Mouse (Mus musculus) liver, embryonic 13.5 days (tissue): ENCODE data around the gene Syne3. TPM values are rescaled to one million over a fixed set of nuclear protein-coding genes. Genes with fewer than 3 reads are reported as not detected.
A peak's percentile ranks its signal among the peaks of the same experiment; 100 is the strongest.

Experiments
- ATAC-seq: fragments of 200-750 bp; cut with Nextera tagmentation; 2 replicates; pipeline ENCODE4 v1.8.0; 2017; ENCODE audit warnings: low read depth, mild to moderate bottlenecking, moderate number of reproducible peaks, moderate library complexity
- DNase-seq: peaks from one replicate; pipeline ENCODE4 v3.0.0; 2022
- H3K27ac ChIP-seq: fragments of 300-500 bp; sonication (generic); 2 replicates; pipeline ENCODE4 v1.5.1; 2015; ENCODE audit warnings: moderate library complexity, mild to moderate bottlenecking, inconsistent platforms
- H3K27me3 ChIP-seq: fragments of 300-500 bp; sonication (generic); 2 replicates; pipeline ENCODE4 v1.6.1; 2015; ENCODE audit warnings: mild to moderate bottlenecking, inconsistent platforms
- H3K36me3 ChIP-seq: fragments of 300-500 bp; sonication (generic); 2 replicates; pipeline ENCODE4 v1.6.1; 2015; ENCODE audit warnings: mild to moderate bottlenecking, inconsistent platforms
- H3K4me1 ChIP-seq: fragments of 300-500 bp; sonication (generic); replicated peaks from 2 replicates; pipeline ENCODE4 v1.6.1; 2015; ENCODE audit warnings: inconsistent platforms
- H3K4me2 ChIP-seq: fragments of 300-500 bp; sonication (generic); 2 replicates; pipeline ENCODE4 v1.6.1; 2015; ENCODE audit warnings: inconsistent platforms, mild to moderate bottlenecking, moderate library complexity
- H3K4me3 ChIP-seq: fragments of 300-500 bp; sonication (generic); replicated peaks from 2 replicates; pipeline ENCODE4 v1.5.1; 2015; ENCODE audit warnings: mild to moderate bottlenecking, inconsistent platforms
- H3K9ac ChIP-seq: fragments of 300-500 bp; sonication (generic); 2 replicates; pipeline ENCODE4 v1.6.1; 2015; ENCODE audit warnings: mild to moderate bottlenecking, inconsistent platforms
- H3K9me3 ChIP-seq: fragments of 300-500 bp; sonication (generic); replicated peaks from 2 replicates; pipeline ENCODE4 v1.6.1; 2016; ENCODE audit warnings: inconsistent platforms
- WGBS: fragments of 180-500 bp; shearing (Covaris S2); methylation state at CpG from one replicate; pipeline ENCODE4 v1.1.7; 2015; ENCODE audit not compliant: insufficient replicate concordance; 5-methylcytosine and 5-hydroxymethylcytosine counted together
- polyA plus RNA-seq: library from polyadenylated mRNA; unstranded; fragments of >200 nt; fragmentation: Nextera tagmentation; extraction: Ambion mirVana; gene quantifications from 2 replicates; pipeline ENCODE4 v1.2.1, GENCODE M21; 2015

The Syne3 gene
- polyA plus RNA-seq, 1 experiment from 2014 or later = 2.0 TPM

DNA sequence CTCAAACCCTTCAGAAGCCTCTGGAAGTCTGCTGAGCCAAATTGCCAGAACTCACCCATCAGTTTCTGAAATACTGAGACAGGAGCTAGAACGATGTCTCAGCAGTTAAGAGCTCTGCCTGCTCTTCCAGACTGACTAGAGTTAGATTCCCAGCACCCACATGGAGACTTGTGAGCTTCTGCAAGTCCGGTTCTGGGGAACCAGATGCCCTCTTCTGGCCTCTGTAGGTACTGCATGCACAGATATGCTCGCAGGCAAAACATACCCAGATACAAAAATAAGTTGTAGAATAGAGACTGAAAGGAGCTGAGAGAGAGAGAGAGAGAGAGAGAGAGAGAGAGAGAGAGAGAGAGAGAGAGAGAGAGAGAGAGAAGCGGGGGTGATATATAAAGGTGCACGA, 24.5 kb downstream of the Syne3 start:
- Histone ChIP-seq H3K4me2 (no peak overlapping the region), H3K9ac (no peak overlapping the region), H3K4me3 (no peak overlapping the region), H3K36me3 (0 out of 2 replicates have a peak, but pooled peaks cover 8% of the 10 kb centered on the region), H3K27me3 (no peaks in the 10 kb centered on the region), H3K4me1 (peaks cover 4% of the 10 kb centered on the region; the same call in 1 of the 2 replicates), H3K27ac (no peak overlapping the region), H3K9me3 (no peaks in the 10 kb centered on the region)
- ATAC-seq (no peak), DNase-seq (no peak)
- 70% methylated on average over 5 of the region's 5 CpGs for WGBS

- Histone ChIP-seq H3K9me3 (no peaks in the 10 kb centered on the region), H3K27ac (no peak overlapping the region), H3K9ac (no peak overlapping the region), H3K4me3 (no peak overlapping the region), H3K4me2 (no peak overlapping the region), H3K27me3 (no peaks in the 10 kb centered on the region), H3K36me3 (0 out of 2 replicates have a peak, but pooled peaks cover 8% of the 10 kb centered on the region), H3K4me1 (peaks cover 6% of the 10 kb centered on the region; the same call in 1 of the 2 replicates)
- WGBS = 61% methylated on average over 7 of the region's 7 CpGs
- ATAC-seq (no peak), DNase-seq (no peak)
These were observed 26.1 kb downstream of the Syne3 start for GRCm38 (mm10) chr12:104983476-104983875.

- H3K27ac ChIP-seq = no peak overlapping the region
These were observed 30.5 kb downstream of the Syne3 start for GRCm38 (mm10) chr12:104978943-104979723.

GRCm38 (mm10) chr12:104978420-104978819, 31.2 kb downstream of the Syne3 start:
- H3K36me3 ChIP-seq = 0 out of 2 replicates have a peak, but pooled peaks cover 10% of the 10 kb centered on the region
- ATAC-seq (no peak), DNase-seq (no peak)
- H3K27ac ChIP-seq = no peak overlapping the region
- H3K9me3 ChIP-seq = 0 out of 2 replicates have a peak, but pooled peaks cover 3% of the 10 kb centered on the region
- no peak overlapping the region for H3K9ac ChIP-seq
- no peak overlapping the region for H3K4me2 ChIP-seq
- no peak overlapping the region for H3K4me3 ChIP-seq
- H3K4me1 ChIP-seq = peaks cover 3% of the 10 kb centered on the region; the same call in 1 of the 2 replicates
- 62% methylated on average over 9 of the region's 9 CpGs for WGBS
- no peaks in the 10 kb centered on the region for H3K27me3 ChIP-seq

More at GRCm38 (mm10) chr12:104978943-104979723, 30.5 kb downstream of the Syne3 start:
- Histone ChIP-seq H3K4me2 (no peak overlapping the region), H3K9ac (no peak overlapping the region), H3K4me1 (peaks cover 3% of the 10 kb centered on the region; the same call in 1 of the 2 replicates), H3K27me3 (no peaks in the 10 kb centered on the region), H3K36me3 (0 out of 2 replicates have a peak, but pooled peaks cover 10% of the 10 kb centered on the region), H3K9me3 (0 out of 2 replicates have a peak, but pooled peaks cover 3% of the 10 kb centered on the region), H3K4me3 (no peak overlapping the region)
- 86% methylated on average over 22 of the region's 22 CpGs for WGBS
- no peak for ATAC-seq
- no peak for DNase-seq

- no peak overlapping the region for H3K27ac ChIP-seq
- peaks cover 5% of the 10 kb centered on the region; the same call in 1 of the 2 replicates for H3K36me3 ChIP-seq
- H3K9ac ChIP-seq = no peak overlapping the region
- H3K9me3 ChIP-seq = 0 out of 2 replicates have a peak, but pooled peaks cover 3% of the 10 kb centered on the region
- H3K4me2 ChIP-seq = no peak overlapping the region
- DNase-seq (no peak), ATAC-seq (no peak)
- H3K4me3 ChIP-seq = no peak overlapping the region
- H3K4me1 ChIP-seq = peaks cover 3% of the 10 kb centered on the region; the same call in 1 of the 2 replicates
- H3K27me3 ChIP-seq = no peaks in the 10 kb centered on the region
- 84% methylated on average over 7 of the region's 7 CpGs for WGBS
These were observed 32.7 kb downstream of the Syne3 start for GRCm38 (mm10) chr12:104976903-104977302.

- Histone ChIP-seq H3K9ac (no peak overlapping the region), H3K36me3 (peaks cover 5% of the 10 kb centered on the region; the same call in 1 of the 2 replicates), H3K4me1 (peaks cover 3% of the 10 kb centered on the region; the same call in 1 of the 2 replicates), H3K27ac (no peak overlapping the region), H3K27me3 (no peaks in the 10 kb centered on the region), H3K9me3 (0 out of 2 replicates have a peak, but pooled peaks cover 3% of the 10 kb centered on the region), H3K4me2 (no peak overlapping the region), H3K4me3 (no peak overlapping the region)
- ATAC-seq = no peak
- DNase-seq = no peak
- 81% methylated on average over 8 of the region's 8 CpGs for WGBS
These were observed 33.2 kb downstream of the Syne3 start for GRCm38 (mm10) chr12:104976331-104976817.

GRCm38 (mm10) chr12:104972860-104973259, 36.7 kb downstream of the Syne3 start:
- H3K4me1 ChIP-seq = no peaks in the 10 kb centered on the region
- H3K4me3 ChIP-seq = no peak overlapping the region
- no peak overlapping the region for H3K27ac ChIP-seq
- ATAC-seq (no peak), DNase-seq (no peak)
- H3K36me3 ChIP-seq = peaks cover 25% of the 10 kb centered on the region
- WGBS = 82% methylated on average over 6 of the region's 6 CpGs
- no peak overlapping the region for H3K9ac ChIP-seq
- 0 out of 2 replicates have a peak, but pooled peaks cover 3% of the 10 kb centered on the region for H3K9me3 ChIP-seq
- no peaks in the 10 kb centered on the region for H3K27me3 ChIP-seq
- no peak overlapping the region for H3K4me2 ChIP-seq

DNA sequence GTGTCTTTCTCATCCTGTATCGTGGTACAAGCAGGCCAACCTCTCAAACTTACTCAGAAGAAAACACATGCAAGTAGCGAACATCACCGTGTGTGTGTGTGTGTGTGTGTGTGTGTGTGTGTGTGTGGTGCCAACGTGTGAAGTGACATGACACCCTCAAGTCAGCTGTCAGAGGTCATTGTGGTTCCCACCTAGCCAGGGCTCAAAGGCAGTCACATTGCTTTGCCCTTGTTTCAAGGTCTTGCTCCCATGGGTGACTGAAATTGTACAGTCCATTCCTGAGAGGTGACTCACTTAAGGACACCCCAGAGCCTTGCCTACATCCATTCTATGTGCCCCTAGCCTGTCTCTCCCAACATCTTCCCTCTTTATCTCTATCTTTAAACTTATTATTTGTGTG, 40.0 kb downstream of the Syne3 start:
- H3K4me3 ChIP-seq = no peak overlapping the region
- peaks cover 30% of the 10 kb centered on the region for H3K36me3 ChIP-seq
- no peaks in the 10 kb centered on the region for H3K27me3 ChIP-seq
- no peak overlapping the region for H3K4me2 ChIP-seq
- H3K9ac ChIP-seq = no peak overlapping the region
- DNase-seq (no peak), ATAC-seq (no peak)
- H3K4me1 ChIP-seq = no peaks in the 10 kb centered on the region; the same call in 1 of the 2 replicates
- H3K9me3 ChIP-seq = no peaks in the 10 kb centered on the region
- 85% methylated on average over 4 of the region's 4 CpGs for WGBS
- no peak overlapping the region for H3K27ac ChIP-seq

- peaks cover 30% of the 10 kb centered on the region for H3K36me3 ChIP-seq
- no peak overlapping the region for H3K4me3 ChIP-seq
- no peak for DNase-seq
- H3K4me1 ChIP-seq = no peaks in the 10 kb centered on the region; the same call in 1 of the 2 replicates
- no peak overlapping the region for H3K27ac ChIP-seq
- no peak for ATAC-seq
- 88% methylated on average over 9 of the region's 9 CpGs for WGBS
- H3K9me3 ChIP-seq = no peaks in the 10 kb centered on the region
- no peak overlapping the region for H3K9ac ChIP-seq
- no peaks in the 10 kb centered on the region for H3K27me3 ChIP-seq
- no peak overlapping the region for H3K4me2 ChIP-seq
These were observed 40.4 kb downstream of the Syne3 start for GRCm38 (mm10) chr12:104969177-104969576.

GRCm38 (mm10) chr12:104964953-104965911, 44.4 kb downstream of the Syne3 start:
- Histone ChIP-seq H3K9ac (no peak overlapping the region), H3K36me3 (peaks cover 46% of the 10 kb centered on the region), H3K4me2 (no peak overlapping the region), H3K4me1 (peaks cover 4% of the 10 kb centered on the region), H3K27me3 (no peaks in the 10 kb centered on the region), H3K4me3 (no peak overlapping the region), H3K27ac (no peak overlapping the region; the same call in 1 of the 2 replicates), H3K9me3 (no peaks in the 10 kb centered on the region)
- 72% methylated on average over 7 of the region's 7 CpGs for WGBS
- no peak for DNase-seq
- ATAC-seq = no peak

- peaks cover 10% of the 10 kb centered on the region for H3K4me1 ChIP-seq
- no peak overlapping the region for H3K27ac ChIP-seq
- H3K9me3 ChIP-seq = no peaks in the 10 kb centered on the region
- H3K4me3 ChIP-seq = no peak overlapping the region
- no peak overlapping the region for H3K9ac ChIP-seq
- no peaks in the 10 kb centered on the region for H3K27me3 ChIP-seq
- peaks cover 51% of the 10 kb centered on the region for H3K36me3 ChIP-seq
- no peak overlapping the region for H3K4me2 ChIP-seq
- DNase-seq (peak; percentile 16), ATAC-seq (peak; percentile 76)
These were observed 49.2 kb downstream of the Syne3 start for GRCm38 (mm10) chr12:104960421-104960820.
